Mouse (Mus musculus) G1E (cell line): ENCODE results near the gene Pygl.

Experiments used
- CTCF ChIP-seq: IDR thresholded peaks from 2 replicates; pipeline ENCODE4 v1.5.1; 2012; ENCODE audit warnings: low read depth, low read length, inconsistent platforms, mixed read lengths
- GATA2 ChIP-seq: IDR thresholded peaks from 2 replicates; pipeline ENCODE4 v1.6.1; 2012; ENCODE audit warnings: low read depth, low read length, inconsistent platforms, borderline replicate concordance
- POLR2AphosphoS5 ChIP-seq: IDR thresholded peaks from 2 replicates; pipeline ENCODE4 v1.6.1; 2012; ENCODE audit warnings: low read depth, low read length, inconsistent platforms; ENCODE audit not compliant: insufficient replicate concordance

DNA sequence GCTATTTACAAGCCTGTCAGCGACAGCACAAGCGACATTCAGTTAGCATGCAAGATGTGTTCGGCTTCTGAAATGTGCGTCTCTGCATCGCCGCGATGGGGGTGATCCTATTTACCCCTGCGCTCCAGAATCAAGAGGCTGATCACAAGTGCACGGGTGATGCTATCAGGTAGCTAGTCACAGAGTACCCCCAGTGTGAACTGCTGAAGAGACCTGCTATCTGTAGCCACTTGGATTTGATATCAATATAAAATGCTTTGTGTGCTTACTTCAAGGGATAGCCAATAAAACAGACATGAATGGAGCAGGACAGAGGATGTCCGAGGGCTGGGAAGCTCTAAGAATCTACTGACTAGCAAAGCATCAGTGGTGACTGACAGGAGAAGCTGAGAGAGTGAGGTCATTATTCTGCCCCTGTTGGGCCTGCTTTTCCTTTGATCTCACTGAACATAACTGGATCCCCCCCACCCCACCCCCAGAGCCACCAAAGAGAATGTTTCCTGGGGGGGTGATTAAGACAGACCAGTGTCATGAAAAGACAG is 18.4 kb upstream of the Pygl start:
- TF ChIP-seq CTCF (no peak), POLR2AphosphoS5 (no peak), GATA2 (no peak)
